Mouse (Mus musculus) naive thymus-derived CD4-positive, alpha-beta T cell, adult 5 months (primary cell): ENCODE results near the gene Olfr815. TPM values are rescaled to one million over a fixed set of nuclear protein-coding genes. Genes with fewer than 3 reads are reported as not detected.

Source experiments
- polyA plus RNA-seq: library from polyadenylated mRNA; unstranded; fragments of 100-300 nt; shearing (Covaris generic); gene quantifications from one replicate; pipeline ENCODE4 v1.2.1, GENCODE M21; 2017

The Olfr815 gene
- not detected for polyA plus RNA-seq

GRCm38 (mm10) chr10:129905767-129906166 lies at the start of gene Olfr815:
Gene Olfr815, minus strand, starts transcription at chr10:129905867.

GRCm38 (mm10) chr10:129949000-129949399 lies 43.3 kb upstream of the Olfr815 start, which contains the start of gene Olfr818:
Gene Olfr818, minus strand, starts transcription at chr10:129949100.

GRCm38 (mm10) chr10:129915497-129915896 lies 9.8 kb upstream of the Olfr815 start, which contains the start of gene Olfr816:
Gene Olfr816, minus strand, starts transcription at chr10:129915597.

GRCm38 (mm10) chr10:129879751-129880150 lies 25.9 kb downstream of the Olfr815 start, which contains the start of gene Olfr814:
Gene Olfr814, minus strand, starts transcription at chr10:129879851.

GRCm38 (mm10) chr10:129855067-129855466 lies 50.6 kb downstream of the Olfr815 start, which contains the start of gene Olfr813:
Gene Olfr813, plus strand, starts transcription at chr10:129855367.

Other genes starting within 250 kb of the Olfr815 start
- gene Olfr800, start 248.2 kb downstream of the Olfr815 start, polyA plus RNA-seq = not detected
- gene Olfr801, start 232.0 kb downstream of the Olfr815 start, polyA plus RNA-seq = not detected
- not detected for gene Olfr802, start 217.7 kb downstream of the Olfr815 start, polyA plus RNA-seq
- gene Olfr803, start 211.6 kb downstream of the Olfr815 start, polyA plus RNA-seq = not detected
- not detected for gene Olfr804, start 202.7 kb downstream of the Olfr815 start, polyA plus RNA-seq
- not detected for gene Olfr805, start 176.5 kb downstream of the Olfr815 start, polyA plus RNA-seq
- not detected for gene Olfr806, start 163.9 kb downstream of the Olfr815 start, polyA plus RNA-seq
- not detected for gene Olfr807, start 148.1 kb downstream of the Olfr815 start, polyA plus RNA-seq
- not detected for gene Olfr808, start 140.4 kb downstream of the Olfr815 start, polyA plus RNA-seq
- not detected for gene Olfr809, start 131.2 kb downstream of the Olfr815 start, polyA plus RNA-seq
- not detected for gene Olfr810, start 111.0 kb downstream of the Olfr815 start, polyA plus RNA-seq
- gene Olfr811, start 101.5 kb downstream of the Olfr815 start, polyA plus RNA-seq = not detected
- 0.56 TPM for gene Olfr812, start 59.8 kb downstream of the Olfr815 start, polyA plus RNA-seq
- gene Olfr813, start 50.5 kb downstream of the Olfr815 start, polyA plus RNA-seq = not detected
- 0.09 TPM for gene Olfr814, start 26.0 kb downstream of the Olfr815 start, polyA plus RNA-seq
- 0.34 TPM for gene Olfr816, start 9.7 kb upstream of the Olfr815 start, polyA plus RNA-seq
- gene Olfr818, start 43.2 kb upstream of the Olfr815 start, polyA plus RNA-seq = not detected
- not detected for gene Olfr819, start 61.4 kb upstream of the Olfr815 start, polyA plus RNA-seq
- gene Olfr247, start 70.3 kb upstream of the Olfr815 start, polyA plus RNA-seq = not detected
- gene Gm10310, start 79.2 kb upstream of the Olfr815 start, polyA plus RNA-seq = 0.21 TPM
- not detected for gene Olfr820, start 106.8 kb upstream of the Olfr815 start, polyA plus RNA-seq
- gene Olfr821, start 124.5 kb upstream of the Olfr815 start, polyA plus RNA-seq = not detected
- 0.14 TPM for gene Olfr822, start 165.3 kb upstream of the Olfr815 start, polyA plus RNA-seq
- not detected for gene Olfr823, start 209.5 kb upstream of the Olfr815 start, polyA plus RNA-seq
- gene Olfr824, start 224.1 kb upstream of the Olfr815 start, polyA plus RNA-seq = not detected